Mouse (Mus musculus) lung, postnatal 36 days (tissue): ENCODE measurements around the gene Pmp22.

Experiments
- DNase-seq: peaks from one replicate; pipeline ENCODE4 v3.0.0; 2022; ENCODE audit warnings: mixed read lengths

Gene Pmp22

DNA sequence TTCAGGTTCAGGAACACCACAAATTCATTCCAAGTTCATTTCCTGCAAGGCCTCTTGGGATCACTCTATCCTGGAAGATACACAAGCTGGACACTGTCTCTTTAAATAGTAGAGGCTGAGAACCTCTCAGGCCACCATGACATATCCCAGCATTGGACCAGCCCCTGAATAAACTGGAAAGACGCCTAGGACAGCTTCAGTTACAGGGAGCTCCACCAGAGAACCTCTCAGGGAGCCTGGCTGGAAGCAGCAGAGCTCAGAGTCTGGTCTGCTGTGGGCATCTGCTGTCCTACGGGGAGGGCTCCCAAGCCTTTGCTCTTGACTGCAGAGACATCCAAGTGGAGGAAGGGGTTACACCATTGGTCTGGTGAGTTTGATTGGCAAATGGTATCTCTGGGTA, at the start of gene Pmp22:
Gene Pmp22 (plus strand): TSS at position 199 of the 400 bp plus-strand sequence.
- no peak for DNase-seq

- no peak for DNase-seq
Measured at GRCm38 (mm10) chr11:63084536-63084935, 44.2 kb upstream of the Pmp22 start.

- no peak for DNase-seq
Measured at GRCm38 (mm10) chr11:63088672-63089071, 40.1 kb upstream of the Pmp22 start.

DNA sequence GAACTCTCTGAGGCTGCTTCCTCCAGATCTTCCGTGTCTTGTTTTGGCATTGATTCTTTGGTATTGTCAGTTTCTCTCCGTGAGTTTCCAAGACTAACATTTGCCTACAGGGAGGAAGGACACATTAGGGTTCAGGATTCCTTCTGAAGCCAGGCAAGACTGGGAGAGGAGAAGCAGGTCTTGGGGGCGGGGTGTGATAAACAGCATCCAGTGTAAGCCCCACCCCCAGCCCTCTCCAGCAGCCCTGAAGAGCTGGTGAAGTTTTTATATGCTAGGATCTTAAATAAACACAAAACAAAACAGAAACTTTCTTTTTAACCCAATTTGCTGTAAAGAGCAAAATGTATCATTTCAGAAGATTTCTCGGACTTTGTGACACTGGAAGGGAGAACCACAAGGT, 38.6 kb upstream of the Pmp22 start:
- DNase-seq, result peak; percentile 53

DNA sequence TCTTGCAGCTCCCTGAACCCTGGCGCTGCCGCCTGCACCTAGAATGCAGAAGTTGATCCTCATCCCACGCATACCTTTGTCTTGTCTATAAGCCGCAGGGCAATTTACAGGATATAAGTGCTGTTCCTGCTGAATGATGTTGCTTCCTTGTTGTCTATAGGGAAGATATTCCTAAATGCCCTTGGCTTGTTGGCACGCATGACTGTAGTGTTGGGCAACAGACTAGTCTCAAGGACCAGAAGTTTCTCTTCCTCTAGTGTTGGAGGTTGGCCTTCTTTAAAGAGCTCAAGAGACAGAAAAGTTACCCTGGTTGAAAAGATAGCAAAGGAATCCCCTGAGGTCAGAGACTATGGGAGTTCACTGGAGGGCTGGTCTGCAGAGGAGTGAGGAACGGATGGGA, 37.8 kb upstream of the Pmp22 start:
- DNase-seq, result no peak

- DNase-seq, result peak; percentile 76
Measured at GRCm38 (mm10) chr11:63092271-63092670, 36.5 kb upstream of the Pmp22 start.

DNA sequence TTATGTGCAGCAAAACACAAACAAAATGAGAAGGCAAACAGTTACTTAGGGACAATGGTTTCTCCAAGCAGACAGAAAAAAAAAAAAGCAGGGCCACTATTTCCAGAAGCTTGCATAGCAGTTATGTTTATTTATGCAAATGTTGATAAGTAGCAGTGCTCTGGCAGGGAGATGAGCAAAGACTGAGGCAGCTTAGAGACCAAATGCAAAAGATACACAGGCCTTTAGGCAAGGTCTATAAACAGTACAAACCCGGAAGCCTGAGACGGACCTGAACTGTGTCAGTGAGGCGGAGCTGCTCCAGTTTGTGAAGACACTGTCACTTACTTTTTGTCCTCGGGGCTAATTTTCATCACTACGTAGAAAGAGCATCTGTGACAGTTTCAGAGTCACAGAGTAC, 35.2 kb upstream of the Pmp22 start:
- peak; percentile 37 for DNase-seq

DNA sequence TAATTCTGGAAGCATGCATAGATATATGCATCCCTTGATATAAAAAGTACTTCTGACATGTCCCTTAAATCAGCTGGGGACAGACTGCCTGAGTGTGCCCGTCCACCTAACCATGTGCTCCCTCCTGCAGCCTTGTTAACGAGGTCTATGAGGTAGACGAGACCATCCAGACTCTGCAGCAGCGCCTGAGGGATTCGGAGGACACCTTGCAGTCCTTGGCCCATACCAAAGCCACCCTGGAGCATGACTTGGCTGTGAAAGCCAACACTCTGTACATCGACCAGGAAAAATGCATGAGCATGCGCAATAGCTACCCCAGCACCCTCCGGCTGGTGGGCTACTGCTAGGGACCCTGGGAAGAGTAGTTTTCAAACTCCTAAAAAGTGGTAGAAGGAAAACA, 34.3 kb upstream of the Pmp22 start:
- no peak for DNase-seq

- DNase-seq, result no peak
Measured at GRCm38 (mm10) chr11:63098016-63098415, 30.8 kb upstream of the Pmp22 start.

GRCm38 (mm10) chr11:63099390-63099789, 29.4 kb upstream of the Pmp22 start:
- peak; percentile 17 for DNase-seq

- DNase-seq, result no peak
Measured at GRCm38 (mm10) chr11:63103256-63103655, 25.5 kb upstream of the Pmp22 start.

DNA sequence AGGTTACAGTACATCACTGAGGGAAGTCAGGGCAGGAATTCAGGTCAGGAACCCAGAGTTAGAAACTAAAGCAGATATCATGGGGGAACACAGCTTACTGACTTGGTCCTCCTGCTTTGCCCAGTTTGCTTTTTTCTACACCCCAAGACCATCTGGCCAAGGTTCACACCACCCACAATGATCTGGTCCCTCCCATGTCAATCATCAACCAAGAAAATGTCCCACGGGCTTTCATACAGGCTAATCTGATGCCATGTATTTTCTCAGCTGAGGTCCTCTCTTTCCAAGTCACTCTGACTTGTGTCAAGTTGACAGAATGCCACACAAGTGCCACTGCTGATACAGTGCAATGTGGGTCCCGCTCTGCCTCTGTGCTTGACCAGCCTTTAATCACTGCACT, 24.8 kb upstream of the Pmp22 start:
- DNase-seq, result no peak

GRCm38 (mm10) chr11:63109230-63109775, 19.5 kb upstream of the Pmp22 start:
- no peak for DNase-seq

DNA sequence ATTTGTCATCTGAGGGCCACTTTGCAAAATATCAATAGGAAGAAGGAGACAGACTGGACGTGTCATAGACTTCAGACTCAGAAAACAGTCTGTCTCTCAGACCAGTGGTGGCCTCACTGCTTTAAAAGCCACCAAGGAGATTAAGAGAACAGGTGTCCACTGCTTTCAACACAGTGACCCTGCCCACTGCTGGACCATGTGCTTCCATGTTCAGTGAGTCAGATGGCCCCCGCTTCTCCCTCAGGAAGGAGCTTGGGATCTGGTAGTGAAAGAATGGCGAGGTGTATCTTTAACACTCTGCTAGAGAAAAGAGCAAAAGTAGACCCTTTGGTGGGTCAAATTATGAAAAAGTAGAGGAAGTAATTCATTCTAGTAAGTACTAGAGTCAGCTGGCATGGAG, 18.5 kb upstream of the Pmp22 start:
- no peak for DNase-seq

GRCm38 (mm10) chr11:63114807-63115641, 13.8 kb upstream of the Pmp22 start:
- DNase-seq, result peak; percentile 83

- DNase-seq, result no peak
Measured at GRCm38 (mm10) chr11:63116652-63117051, 12.1 kb upstream of the Pmp22 start.

- peak; percentile 37 for DNase-seq
Measured at GRCm38 (mm10) chr11:63117266-63117665, 11.5 kb upstream of the Pmp22 start.

- no peak for DNase-seq
Measured at GRCm38 (mm10) chr11:63119791-63120190, 9.0 kb upstream of the Pmp22 start.

DNA sequence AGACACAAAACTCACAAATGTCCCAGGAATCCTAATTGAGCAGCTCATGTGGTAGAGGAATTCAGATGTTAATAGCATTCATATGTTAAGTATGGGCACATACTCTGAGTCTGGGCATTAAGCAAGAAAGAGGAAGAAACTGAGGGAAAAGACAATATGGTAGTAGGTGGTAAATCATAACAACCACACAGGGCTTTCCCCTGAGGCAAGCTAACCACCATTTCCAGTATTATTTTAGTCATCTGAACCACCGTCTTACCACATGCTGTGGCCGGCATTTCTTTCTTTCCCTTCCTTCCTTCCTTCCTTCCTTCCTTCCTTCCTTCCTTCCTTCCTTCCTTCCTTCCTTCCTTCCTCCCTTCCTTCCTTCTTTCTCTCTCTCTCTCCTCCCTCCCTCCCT, 6.5 kb upstream of the Pmp22 start:
- DNase-seq, result no peak

GRCm38 (mm10) chr11:63122776-63123350, 5.9 kb upstream of the Pmp22 start:
- peak; percentile 44 for DNase-seq

DNA sequence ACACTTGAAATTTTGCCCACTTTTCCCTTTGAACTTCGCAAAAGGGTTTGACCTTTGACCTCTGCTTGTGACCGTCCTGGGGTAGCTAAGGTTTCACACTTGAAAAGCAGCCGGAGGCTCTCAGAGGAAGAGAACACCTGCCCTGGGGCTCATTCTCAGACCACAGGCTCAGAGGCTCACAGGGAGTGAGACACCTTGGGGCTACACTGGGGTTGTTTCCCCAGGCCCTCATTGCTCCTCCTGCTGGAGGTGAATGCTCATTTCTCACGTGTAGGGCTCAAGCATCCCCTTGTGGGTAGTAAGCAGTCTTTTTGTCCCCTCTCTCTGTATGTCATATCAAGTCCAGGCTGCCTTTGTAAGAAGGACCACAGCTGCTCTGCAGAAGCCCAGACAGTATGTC, 4.5 kb upstream of the Pmp22 start:
- no peak for DNase-seq

- no peak for DNase-seq
Measured at GRCm38 (mm10) chr11:63125832-63126456, 2.8 kb upstream of the Pmp22 start.

DNA sequence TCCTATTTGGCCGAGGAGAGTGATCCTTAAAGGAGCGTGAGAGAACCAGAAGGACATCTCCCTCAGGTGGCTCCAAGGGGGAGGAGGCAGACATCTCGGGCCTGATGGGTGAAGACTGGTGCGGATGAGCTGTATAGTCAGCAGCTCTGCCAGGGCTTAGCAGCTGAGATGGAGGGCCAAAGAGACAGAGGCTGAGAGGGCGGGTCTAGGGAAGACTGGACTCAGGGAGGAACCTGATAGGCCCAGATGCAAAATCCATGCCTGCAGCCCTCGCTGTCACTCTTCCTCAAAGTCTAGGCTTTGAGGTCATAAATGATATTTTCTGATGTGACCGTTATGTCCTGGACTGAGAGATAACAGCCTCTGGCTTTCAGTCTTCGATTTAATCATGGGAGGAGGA, 1.8 kb upstream of the Pmp22 start:
- DNase-seq, result no peak

DNA sequence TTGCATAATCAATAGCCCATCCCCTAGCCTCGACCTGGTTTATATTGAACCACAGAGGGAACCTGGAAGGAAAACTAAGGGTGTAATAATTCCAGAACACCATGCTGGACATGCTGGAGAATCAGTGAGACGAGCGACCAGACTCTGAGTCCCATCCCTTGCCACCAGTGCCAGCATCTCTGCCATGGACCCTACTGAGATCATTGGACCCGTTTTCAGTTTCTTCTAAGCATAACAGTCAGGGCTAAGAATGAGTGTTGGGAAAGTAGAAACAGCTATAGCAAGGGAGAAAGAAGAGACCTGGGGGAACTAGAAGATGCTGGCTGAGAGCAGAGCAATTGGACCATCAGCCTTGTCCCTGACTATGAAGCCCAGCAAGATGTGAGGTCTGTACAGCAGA, 1.3 kb upstream of the Pmp22 start:
- DNase-seq, result no peak
